Mouse (Mus musculus) neutrophil, adult 5-6 weeks (primary cell): ENCODE measurements around the gene Il15ra. TPM values are rescaled to one million over a fixed set of nuclear protein-coding genes. Genes with fewer than 3 reads are reported as not detected.

Experiments
- ATAC-seq: fragments of 151-379, 151-347 bp; 2 replicates; pipeline ENCODE4 v1.8.0; 2017; ENCODE audit warnings: mild to moderate bottlenecking, moderate TSS enrichment; ENCODE audit not compliant: insufficient number of reproducible peaks, poor library complexity, low FRiP score, severe bottlenecking; ENCODE audit errors: extremely low read depth
- total RNA-seq: library from RNA; stranded (forward); fragments of 200-1000 nt; gene quantifications from 2 replicates; pipeline ENCODE4 v1.2.3, GENCODE M21; 2017

The Il15ra gene
- total RNA-seq, result 12.1 and 14.4 TPM in 2 replicates

DNA sequence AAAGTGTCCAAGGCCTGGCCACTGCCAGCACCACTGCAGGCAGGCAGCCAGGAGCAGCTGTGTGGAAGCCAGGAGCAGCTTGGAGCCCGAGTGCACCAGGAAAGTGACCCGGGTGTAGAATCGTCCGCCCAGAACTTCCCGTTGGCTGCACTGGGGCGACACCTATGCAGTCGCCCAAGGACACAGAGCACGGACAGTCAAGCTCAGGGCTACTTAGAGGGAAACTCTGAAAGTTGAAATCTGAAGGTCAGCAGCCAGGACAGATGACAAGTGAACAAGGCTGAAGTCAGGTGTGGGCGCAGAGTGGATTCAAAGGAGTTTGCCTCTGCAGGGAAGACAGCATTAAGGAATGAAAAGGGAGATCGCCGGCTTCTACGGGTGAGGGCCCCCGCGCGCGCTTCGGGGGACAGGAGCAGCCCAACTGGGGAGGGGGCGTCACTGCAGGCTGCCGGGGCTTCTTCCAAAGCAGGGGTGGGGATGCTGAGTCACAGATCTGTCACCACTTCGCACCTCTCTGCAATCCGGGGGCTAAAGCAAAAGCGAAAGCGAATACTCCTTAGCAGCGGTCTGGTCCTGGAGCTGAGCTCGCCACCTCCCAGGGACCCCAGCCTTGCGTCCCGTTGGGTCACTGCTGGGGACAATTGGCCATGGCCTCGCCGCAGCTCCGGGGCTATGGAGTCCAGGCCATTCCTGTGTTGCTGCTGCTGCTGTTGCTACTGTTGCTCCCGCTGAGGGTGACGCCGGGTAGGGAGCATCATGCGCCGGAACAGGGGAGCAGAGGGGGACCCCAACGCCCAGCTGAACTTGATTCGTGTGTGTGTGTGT lies at the start of gene Il15ra:
Il15ra (plus strand) TSS at position 90 of the 825 bp plus-strand sequence.
- ATAC-seq, result peak; percentile 72

DNA sequence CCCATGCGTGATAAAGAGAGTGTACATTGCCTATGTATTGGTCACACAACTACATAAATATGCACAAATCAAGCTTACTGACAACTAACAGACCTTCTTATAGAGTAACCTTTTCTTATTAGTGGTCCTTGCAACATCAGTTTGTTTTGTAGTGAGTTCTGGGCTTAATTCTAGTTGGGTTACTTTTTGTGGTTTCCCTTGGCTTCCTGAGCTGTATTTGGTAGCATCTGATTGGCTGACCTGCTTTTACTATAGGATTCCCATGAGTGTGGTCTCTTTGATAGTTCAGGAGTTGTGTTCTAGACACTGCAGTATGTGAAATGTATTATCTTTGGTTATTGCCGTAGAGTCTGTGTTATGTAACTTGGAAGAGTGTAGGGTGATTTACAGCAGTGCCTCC lies 47.5 kb upstream of the Il15ra start:
- no peak for ATAC-seq

DNA sequence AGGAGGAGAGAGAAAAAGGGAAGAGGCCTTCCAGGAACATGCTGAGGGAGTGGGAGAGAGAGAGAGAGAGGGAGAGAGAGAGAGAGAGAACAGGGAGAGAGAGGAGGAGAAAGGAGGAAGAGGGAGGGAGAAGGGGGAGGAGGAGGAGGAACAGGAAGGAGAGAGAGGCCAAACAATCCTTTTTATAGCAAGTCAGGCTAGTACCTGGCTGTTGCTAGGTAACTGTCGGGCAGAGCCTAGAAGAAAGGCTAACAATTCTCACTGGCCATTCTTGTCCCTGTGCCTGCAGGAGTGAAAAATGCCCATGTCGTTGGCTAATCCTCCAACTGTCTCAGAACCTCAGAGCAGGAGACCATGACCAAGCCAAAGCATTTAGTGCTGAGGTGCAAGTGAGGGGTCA lies 45.8 kb upstream of the Il15ra start:
- ATAC-seq, result no peak

DNA sequence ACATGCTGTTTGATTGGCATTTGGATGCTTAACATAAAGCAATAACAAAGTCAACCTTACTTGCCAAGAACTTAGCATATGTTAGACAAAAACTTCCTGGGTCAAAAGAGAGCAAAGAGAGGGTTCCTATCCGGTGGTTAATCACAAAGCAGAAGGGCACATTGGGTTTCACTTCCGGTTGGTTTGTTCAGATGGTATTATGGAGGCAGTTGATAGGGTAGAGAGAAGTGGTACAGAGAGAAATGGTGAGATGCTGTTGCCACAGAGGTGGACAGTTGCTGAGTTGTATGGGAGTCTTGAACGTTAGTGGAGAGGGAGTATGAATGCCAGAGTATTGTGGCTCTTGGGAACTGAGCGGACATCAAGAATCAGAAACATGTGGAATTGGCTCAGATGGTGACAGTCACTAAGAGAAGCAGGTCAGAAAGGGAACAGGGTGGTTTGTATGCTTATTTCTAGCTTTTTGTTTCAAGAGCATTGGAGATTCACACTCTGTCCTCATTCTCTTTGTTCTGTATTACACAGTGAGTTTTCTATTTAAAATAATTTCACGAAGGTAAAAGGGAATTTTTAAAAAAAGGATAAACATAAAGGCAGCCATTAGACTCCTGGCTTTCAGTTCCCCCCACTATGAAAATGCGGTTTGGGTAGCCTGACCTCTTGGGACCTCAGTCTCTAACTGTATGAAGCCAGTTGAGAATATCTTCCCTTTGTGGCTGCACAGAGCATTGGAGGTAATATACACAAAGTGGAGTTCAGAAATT lies 42.8 kb upstream of the Il15ra start:
- ATAC-seq, result peak; percentile 49; the same call in 1 of the 2 replicates

DNA sequence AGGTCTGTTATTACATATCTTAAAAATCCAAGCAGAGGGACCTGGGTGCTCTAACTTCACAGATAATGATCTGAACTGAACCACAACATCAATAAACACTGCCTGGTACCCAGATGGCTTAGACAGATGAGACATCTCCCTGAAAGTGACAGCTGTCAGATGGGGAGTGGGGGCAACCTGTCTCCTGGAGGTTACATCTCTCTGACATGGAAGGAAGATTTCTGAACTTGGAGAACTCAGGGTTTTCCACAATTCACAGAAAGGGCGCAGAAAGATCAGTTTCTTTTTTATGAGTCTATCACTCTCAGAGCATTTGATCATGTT lies 42.2 kb upstream of the Il15ra start:
- no peak for ATAC-seq

DNA sequence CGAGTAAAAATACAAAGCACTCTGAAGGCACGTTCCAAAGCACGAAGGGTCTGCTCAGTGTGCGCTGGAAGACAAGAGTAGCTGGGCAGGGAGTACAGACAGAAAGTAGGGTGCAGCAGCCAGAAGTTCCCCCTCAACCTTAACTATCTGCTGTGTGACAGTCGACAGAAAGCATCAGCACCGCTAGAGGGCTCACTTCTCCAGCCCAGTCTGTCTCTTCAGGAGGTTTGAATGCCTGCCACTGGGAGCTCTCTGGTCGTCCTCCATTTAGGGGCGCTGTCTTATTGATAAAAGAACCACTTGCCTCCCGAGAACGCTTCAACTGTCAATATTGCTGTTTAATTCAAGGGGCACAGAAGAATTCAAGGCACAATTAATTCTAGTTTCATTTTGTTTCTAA lies 41.1 kb upstream of the Il15ra start:
- ATAC-seq, result peak; percentile 91

DNA sequence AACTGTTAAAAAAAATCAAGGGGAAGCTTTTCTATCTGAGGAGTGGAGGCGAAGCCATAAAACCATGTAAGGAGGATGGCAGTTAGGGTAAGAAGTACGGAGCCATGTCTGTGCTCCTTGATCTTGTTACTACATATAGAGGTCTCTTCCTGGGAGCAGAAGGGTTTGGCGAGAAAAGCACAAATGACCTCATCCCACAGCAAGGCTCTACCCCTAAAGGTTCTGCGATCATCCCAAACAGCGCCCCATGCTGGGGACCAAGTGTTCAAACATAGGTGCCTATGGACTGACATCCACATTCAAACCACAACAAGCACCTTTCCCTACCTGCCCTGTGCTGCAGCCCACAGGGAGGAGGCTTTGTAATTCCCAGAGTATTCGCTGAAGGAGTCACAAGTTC lies 40.7 kb upstream of the Il15ra start:
- peak; percentile 18; the same call in 1 of the 2 replicates for ATAC-seq

DNA sequence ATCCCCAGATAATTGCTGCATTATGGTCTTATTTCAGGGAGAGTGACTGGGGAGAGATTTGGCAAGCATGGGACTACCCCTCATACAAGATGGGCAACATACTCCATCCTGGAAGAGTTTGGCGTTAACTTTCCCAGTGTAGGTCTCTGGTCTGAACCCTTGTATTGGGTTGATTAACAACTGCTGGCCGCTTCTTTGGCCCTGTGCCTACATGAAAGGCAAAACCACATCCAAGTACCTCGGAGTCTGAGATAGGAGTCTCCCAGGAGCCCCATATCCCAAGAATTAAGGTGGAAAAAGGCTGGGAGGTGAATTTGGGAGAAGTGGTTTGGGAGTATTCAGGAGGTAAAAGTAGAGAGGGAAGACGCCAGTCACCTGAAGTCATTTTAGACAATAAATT lies 40.3 kb upstream of the Il15ra start:
- ATAC-seq, result no peak

DNA sequence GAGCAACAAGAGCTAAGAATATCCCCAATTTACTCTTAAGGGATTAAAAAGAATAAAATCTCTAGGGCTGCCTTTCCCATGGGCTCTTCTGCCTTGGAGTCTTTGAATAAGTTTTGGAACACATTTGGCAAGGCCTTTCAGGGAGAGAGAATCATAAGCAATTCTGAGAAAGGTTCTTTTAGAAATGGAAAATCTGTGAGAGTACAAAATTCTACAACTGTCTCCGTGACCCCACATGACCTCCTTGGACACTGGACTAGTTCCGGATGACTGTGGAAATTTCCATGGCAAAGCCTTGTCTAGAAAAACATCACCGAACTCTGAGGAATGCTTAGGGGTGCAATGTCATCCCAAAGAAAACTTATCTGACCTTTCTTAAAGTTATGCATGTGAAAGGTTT lies 39.8 kb upstream of the Il15ra start:
- ATAC-seq, result no peak

DNA sequence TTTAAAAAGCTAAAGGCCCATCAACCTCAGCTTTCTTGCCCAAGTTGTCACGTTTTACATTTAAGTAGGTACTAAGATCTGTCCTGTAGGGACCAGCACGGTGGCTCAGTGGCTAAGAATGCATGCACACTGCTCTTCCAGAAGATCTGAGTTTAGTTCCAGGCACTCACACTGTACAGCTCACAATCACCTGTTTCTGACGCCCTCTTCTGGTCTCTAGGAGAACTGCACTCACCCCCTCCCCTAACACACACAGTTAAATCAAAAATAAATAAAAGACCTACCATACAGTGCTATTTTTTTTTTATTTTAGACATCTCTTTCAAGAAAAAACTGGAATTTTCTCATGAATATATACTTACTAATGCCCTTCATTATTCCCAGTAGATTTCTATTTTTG lies 32.9 kb upstream of the Il15ra start:
- ATAC-seq, result peak; percentile 69; the same call in 1 of the 2 replicates

DNA sequence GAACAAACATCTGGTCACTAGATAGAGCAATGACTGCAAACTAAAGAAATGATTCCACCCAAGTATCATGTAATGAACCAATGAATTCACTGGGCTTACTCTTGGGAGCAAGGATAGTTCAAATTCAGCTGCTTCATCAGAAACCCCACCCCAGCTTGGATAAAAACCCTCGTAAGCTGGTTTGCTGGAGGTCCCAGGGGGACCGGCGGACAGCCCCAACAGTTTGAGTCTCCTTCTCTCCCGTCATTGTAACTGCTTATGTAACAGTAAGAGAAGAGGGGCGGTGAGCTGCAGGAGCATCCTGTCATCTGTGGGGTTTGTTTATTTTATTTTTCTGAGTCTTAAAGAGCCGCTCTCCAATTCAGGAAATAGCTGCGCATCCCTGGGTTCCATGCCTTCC lies 25.5 kb upstream of the Il15ra start:
- no peak for ATAC-seq

DNA sequence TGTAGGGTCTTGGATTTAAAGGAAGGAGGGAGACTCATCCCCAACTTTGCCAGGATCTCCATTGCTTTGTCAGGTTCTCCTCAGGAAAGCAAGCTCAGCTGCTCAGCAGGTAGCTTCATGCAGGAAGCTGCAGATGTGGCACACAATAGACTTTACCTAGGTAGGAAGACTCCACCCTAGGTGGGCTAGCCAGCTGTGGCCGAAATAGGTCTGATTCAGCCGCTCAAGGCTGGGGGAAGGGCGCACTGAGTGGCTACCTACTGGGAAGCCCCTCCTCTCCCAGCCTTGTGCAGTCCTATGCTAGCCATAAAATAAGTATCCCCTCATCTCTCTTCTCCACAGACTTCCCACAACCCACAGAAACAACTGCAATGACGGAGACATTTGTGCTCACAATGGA lies 22.4 kb upstream of the Il15ra start:
- ATAC-seq, result no peak

DNA sequence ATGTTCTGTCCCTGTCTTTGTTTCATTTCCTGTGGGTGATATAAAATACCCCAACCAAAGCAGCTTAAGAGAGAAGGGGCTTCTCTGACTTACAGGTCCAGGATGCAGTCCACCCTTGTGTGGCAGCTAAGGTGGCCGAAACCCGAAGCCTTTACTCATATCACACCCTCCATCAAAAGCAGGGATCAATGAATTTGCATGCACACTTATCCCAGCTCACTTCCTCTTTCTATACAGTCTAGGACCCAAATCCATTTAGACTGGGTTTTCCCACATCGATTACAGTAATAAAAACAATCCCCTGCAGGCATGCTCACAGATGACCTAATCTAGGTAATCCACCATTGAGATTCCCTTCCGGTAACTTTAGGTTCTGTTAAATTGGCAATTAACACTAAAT lies 18.6 kb upstream of the Il15ra start:
- no peak for ATAC-seq

DNA sequence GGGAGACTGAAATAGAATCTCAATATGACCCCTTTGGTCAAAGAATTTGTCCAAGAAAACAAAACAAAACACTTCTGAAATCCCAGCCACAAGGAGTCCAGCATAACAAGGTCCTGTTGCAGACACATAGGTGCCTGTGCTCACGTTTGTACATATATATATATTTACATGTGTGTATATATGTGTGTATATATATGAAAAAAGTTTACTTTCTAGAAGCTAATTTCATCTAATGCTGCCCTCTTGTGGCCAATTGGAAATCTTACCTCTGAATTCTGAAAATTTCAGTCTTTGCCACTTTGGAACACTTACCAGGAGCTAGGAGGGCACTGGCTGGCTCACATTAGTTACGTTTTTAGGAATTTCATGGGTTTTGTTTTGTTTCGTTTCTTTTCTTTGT lies 17.7 kb upstream of the Il15ra start:
- no peak for ATAC-seq

DNA sequence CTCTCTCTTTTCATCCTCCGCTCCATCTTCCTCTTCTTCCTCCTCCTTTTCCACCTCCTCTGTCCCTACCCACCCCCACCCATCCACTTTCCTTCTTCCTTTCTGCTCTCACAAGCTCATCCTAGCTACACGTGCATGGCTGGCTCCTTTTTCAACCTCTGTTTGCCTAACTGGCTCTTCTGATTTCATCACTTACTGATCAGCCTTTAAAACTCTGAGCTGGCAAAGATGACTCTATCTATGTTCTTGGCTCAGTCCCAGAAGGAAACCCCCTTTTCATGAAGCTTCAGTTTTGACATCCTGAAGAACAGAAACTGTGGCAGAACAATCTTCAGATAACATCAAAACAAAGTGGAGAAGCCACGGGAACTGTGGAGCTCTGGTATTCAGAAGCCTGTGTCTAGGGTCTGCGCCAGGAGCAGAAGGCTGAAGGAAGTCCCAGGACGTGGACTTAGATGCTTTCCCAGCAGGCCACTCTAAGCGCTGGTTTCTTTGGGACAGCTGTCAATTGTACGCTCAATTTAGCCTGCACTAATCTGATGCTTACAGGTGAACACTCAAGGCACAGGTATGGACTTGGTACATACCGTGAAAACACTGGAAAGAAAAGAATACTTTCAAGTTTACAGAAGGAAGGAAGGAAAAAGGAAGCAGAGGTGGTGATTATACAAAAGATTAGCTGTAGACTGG lies 14.7 kb upstream of the Il15ra start:
- no peak for ATAC-seq

DNA sequence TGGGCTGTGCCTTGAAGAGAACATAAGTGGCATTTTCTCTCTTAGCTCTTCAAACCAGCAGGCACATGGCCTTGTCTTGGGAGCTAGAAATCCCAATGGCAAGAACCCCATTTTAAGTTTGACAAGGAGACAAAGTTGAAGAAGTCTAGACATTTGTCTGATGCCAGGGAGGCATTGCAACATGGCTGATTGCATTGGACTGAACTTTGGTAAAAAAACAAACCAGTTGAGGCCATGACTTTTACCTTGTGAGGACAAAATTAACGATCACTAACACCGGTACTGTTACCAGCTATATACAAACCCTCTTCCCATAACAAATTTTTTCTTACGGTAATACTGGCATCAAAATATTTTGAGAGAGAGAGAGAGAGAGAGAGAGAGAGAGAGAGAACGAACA lies 11.7 kb upstream of the Il15ra start:
- no peak for ATAC-seq

DNA sequence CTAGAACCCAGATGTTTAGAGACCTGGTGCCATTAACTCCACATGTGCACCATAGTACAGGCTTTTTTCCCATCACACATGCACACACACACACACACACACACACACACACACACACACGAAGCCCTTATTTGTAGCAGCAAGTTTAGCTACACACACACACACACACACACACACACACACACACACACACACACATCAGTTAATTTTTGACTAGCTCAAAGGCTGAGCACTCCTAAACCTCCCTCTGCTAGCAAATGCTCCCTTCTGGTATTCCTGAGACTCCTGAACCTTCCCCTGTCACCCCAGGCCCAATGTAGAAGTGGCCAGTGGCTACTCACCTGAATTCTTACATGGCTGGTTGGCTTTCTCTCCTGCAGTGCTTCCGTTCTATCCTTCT lies 11.0 kb upstream of the Il15ra start:
- ATAC-seq, result no peak

DNA sequence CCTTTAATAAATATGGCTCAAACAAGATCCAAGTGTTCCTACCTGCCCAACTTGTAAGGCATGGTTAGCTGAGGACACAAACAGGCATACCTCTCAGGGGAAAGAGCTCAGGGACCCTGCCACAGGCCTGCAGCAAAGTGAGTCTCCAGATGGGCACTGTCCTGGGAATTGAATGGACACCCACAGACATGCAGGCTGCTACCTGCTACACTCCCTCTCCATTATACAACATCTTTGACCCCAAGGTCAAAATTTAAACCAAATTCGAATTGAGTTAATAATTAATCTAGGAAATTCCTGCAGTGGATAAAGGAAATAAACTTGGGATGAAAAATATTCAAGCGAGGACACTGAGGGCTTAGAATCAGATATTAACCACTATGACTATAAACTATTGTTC lies 9.2 kb upstream of the Il15ra start:
- no peak for ATAC-seq

DNA sequence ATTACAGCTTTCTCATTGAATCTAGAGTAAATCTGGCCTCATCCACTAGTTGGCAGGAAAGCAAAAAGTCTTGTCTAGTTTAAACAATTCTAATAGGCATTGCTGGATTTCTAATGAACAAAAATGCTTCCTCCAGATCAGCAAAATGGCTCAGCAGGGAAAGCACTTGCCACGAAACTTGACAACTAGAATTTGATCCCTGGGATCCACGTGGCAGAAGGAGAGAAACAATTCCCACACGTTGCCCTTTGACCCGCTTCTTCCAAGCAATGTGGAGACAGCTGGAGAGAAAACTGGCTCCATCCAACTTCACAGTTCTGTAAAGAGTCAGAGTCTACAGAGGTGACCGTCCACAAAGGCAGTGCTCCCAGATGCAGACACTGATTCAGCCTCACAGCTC lies 6.1 kb upstream of the Il15ra start:
- no peak for ATAC-seq

DNA sequence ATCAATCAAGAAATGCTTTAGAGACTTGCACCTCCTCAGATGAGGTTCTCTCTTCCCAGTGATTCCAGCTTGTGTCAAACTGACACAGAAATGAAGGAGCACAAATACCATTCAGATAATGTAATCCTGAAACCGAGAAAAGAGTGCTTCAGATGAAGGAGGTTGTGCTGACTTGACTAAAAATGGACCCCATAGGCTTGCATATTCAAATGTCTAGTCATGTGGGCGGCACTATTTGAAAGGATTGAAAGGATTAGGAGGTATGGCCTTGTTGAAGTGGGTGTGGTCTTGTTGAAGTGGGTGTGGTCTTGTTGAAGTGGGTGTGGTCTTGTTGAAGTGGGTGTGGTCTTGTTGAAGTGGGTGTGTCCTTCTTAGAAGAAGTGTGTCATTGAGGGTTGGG lies 5.2 kb upstream of the Il15ra start:
- ATAC-seq, result no peak
